Mouse (Mus musculus) cerebellum, postnatal 10 days (tissue): ENCODE results near the gene Olfr658.

Source experiments
- DNase-seq, 2 experiments: peaks; one replicate each; pipeline ENCODE4 v3.0.0; 2021; ENCODE audit warnings: mixed read lengths in 2 of 2

Gene Olfr658

GRCm38 (mm10) chr7:104646841-104647482 is at the start of gene Olfr658:
Gene Olfr658 (minus strand): TSS chr7:104647305.
- peak; percentile 14 to 34 for DNase-seq

GRCm38 (mm10) chr7:104686201-104686600 is 39.1 kb upstream of the Olfr658 start, which contains the start of gene Olfr661:
Gene Olfr661 (plus strand): TSS chr7:104686501.
- DNase-seq = no peak

GRCm38 (mm10) chr7:104666453-104666852 is 19.3 kb upstream of the Olfr658 start, which contains the start of gene Olfr659:
Gene Olfr659 (plus strand): TSS chr7:104666753.
- DNase-seq = no peak

GRCm38 (mm10) chr7:104624494-104624893 is 22.6 kb downstream of the Olfr658 start, which contains the start of gene Olfr657:
Gene Olfr657 (plus strand): TSS chr7:104624794.
- no peak for DNase-seq

GRCm38 (mm10) chr7:104613655-104614054 is 33.5 kb downstream of the Olfr658 start, which contains the start of gene Olfr656:
Gene Olfr656 (plus strand): TSS chr7:104613955.
- no peak for DNase-seq

- no peak for DNase-seq
Measured at GRCm38 (mm10) chr7:104604727-104605126, 42.4 kb downstream of the Olfr658 start.

- DNase-seq = peak; percentile 2
Measured at GRCm38 (mm10) chr7:104603173-104603572, 43.9 kb downstream of the Olfr658 start.

GRCm38 (mm10) chr7:104601679-104602078 is 45.4 kb downstream of the Olfr658 start, which contains the start of gene Olfr655:
Gene Olfr655 (minus strand): TSS chr7:104601779.
- DNase-seq = no peak
